22 mouse cellular contexts compared by ENCODE assay signal in genomic region chr16:36920410-36920809, GRCm38 (mm10). TPM values are rescaled to one million over a fixed set of nuclear protein-coding genes. Genes with fewer than 3 reads are reported as not detected.
DNase-seq lines count a peak whose midpoint lies in the region; ATAC-seq and TF ChIP-seq lines count a peak whose summit lies in the region.
"Had no signal": no experiment of that assay in that cellular context is flagged by ENCODE, and none has a peak within 500 bp of the region (broad histone marks: within the 10 kb centered on the region; RNA-seq: fewer than 3 reads in every experiment).

No protein-coding gene starts in this region.

- no peak for TF ChIP-seq RAD21 in CH12.LX (IDR thresholded peaks at IDR 0.05; ENCODE audit: low read depth, low read length)

- no peak overlapping the region for H3K4me3 ChIP-seq in CH12.LX (replicated peaks in 1 of 3; ENCODE audit: low read depth in 2 of 3, low read length in 2 of 3, poor library complexity in 1 of 3)
- H3K4me3 ChIP-seq in stomach, postnatal 0 days (ENCODE audit: low read depth, low read length) = no peak overlapping the region
- H3K4me3 ChIP-seq: embryonic facial prominence, embryonic 13.5 days; forebrain, embryonic 12.5 days; heart, embryonic 12.5 days; hindbrain, embryonic 15.5 days had no signal

- 0 out of 2 replicates have a peak, but pooled peaks have one; percentile 39 for ATAC-seq in common myeloid progenitor, adult 5-6 weeks (replicated peaks; ENCODE audit: low read depth, poor library complexity, severe bottlenecking)
- no peak for ATAC-seq in stomach, postnatal 0 days (ENCODE audit: low FRiP score, low TSS enrichment)
- ATAC-seq: CD4-positive, CD25-positive, alpha-beta regulatory T cell, adult 4 months; forebrain, embryonic 16.5 days; inflammation-experienced regulatory T-cells, adult 6 months; intestine, postnatal 0 days had no signal

- dilution Hi-C loops in CH12.LX (cut with MboI; ENCODE audit: extremely low pct_ligation_motif_present, extremely low pct_unique_long_range_greater_than_20kb, low sequenced_read_pairs) = no loop called here

- peak overlapping the region; percentile 41; the same call in 1 of the 2 replicates for H3K9ac ChIP-seq in CH12.LX (ENCODE audit: insufficient read depth, low read depth)
- no peak overlapping the region for H3K9ac ChIP-seq in stomach, postnatal 0 days (ENCODE audit: low read length)
- H3K9ac ChIP-seq: embryonic facial prominence, embryonic 13.5 days; forebrain, embryonic 12.5 days; heart, embryonic 12.5 days; hindbrain, embryonic 15.5 days had no signal

- H3K36me3 ChIP-seq in CH12.LX (replicated peaks in 1 of 2; ENCODE audit: control insufficient read depth in 1 of 2, insufficient read depth in 1 of 2, low read length in 1 of 2) = peaks cover 45 to 87% of the 10 kb centered on the region in 2 experiments
- H3K36me3 ChIP-seq in splenic B cell, adult 2 months (ENCODE audit: control insufficient read depth, insufficient read depth, low read length, poor library complexity, severe bottlenecking) = peaks cover 4% of the 10 kb centered on the region; the same call in 1 of the 2 replicates
- peaks cover 20% of the 10 kb centered on the region for H3K36me3 ChIP-seq in stomach, postnatal 0 days (ENCODE audit: control insufficient read depth, insufficient read depth, low read length)

- peak overlapping the region; percentile 32 for H3K4me2 ChIP-seq in CH12.LX (ENCODE audit: insufficient read depth, low read depth, poor library complexity, severe bottlenecking)
- no peak overlapping the region for H3K4me2 ChIP-seq in stomach, postnatal 0 days (replicated peaks; ENCODE audit: low read depth)
- H3K4me2 ChIP-seq: embryonic facial prominence, embryonic 13.5 days; forebrain, embryonic 12.5 days; heart, embryonic 12.5 days; hindbrain, embryonic 15.5 days had no signal

- WGBS in stomach, postnatal 0 days = 84% methylated on average over 3 of the region's 3 CpGs

- H3K4me1 ChIP-seq in CH12.LX (ENCODE audit: control insufficient read depth in 1 of 2, insufficient read depth in 2 of 2) = peaks cover 21 to 69% of the 10 kb centered on the region in 2 experiments
- no peaks in the 10 kb centered on the region for H3K4me1 ChIP-seq in stomach, postnatal 0 days (replicated peaks; ENCODE audit: control insufficient read depth, insufficient read depth)
- H3K4me1 ChIP-seq: embryonic facial prominence, embryonic 13.5 days; forebrain, embryonic 12.5 days; heart, embryonic 12.5 days; hindbrain, embryonic 15.5 days had no signal

- peaks cover 12% of the 10 kb centered on the region for H3K79me2 ChIP-seq in CH12.LX (replicated peaks; ENCODE audit: control insufficient read depth, extremely low read depth, insufficient read depth, poor library complexity, severe bottlenecking)

- TF ChIP-seq EP300 in CH12.LX (IDR thresholded peaks at IDR 0.05; ENCODE audit: low read length) = peak; percentile 99
- TF ChIP-seq EP300 in stomach, postnatal 0 days (optimal IDR thresholded peaks at IDR 0.05) = no peak

- TF ChIP-seq POLR2A in CH12.LX (IDR thresholded peaks at IDR 0.05; ENCODE audit: low read depth, low read length) = no peak

- DNase-seq in 416B (ENCODE audit: low read depth) (peak; percentile 53), CH12.LX (ENCODE audit: extremely low read depth) (peak; percentile 74)
- DNase-seq in splenic B cell, adult 2 months (ENCODE audit: low read depth, low spot score) = peak; percentile 40
- DNase-seq in stomach, postnatal 0 days (ENCODE audit: low spot score) = no peak
- DNase-seq in layer of hippocampus, adult 9-11 months = no peak
- DNase-seq: adrenal gland, adult 2 months; adrenal gland, postnatal 25 days; B cell, adult 2 months; cerebellum, adult 11 months; cerebellum, adult 8-10 months; cerebellum, postnatal 14 days; gastrocnemius, postnatal 14 days; heart, adult 18-20 months had no signal

- H3K27me3 ChIP-seq in CH12.LX (replicated peaks) = no peaks in the 10 kb centered on the region
- H3K27me3 ChIP-seq in splenic B cell, adult 2 months (ENCODE audit: control insufficient read depth, insufficient read depth, low read length, poor library complexity, severe bottlenecking) = no peaks in the 10 kb centered on the region
- H3K27me3 ChIP-seq in stomach, postnatal 0 days (ENCODE audit: control insufficient read depth, insufficient read depth, low read length) = no peaks in the 10 kb centered on the region
- H3K27me3 ChIP-seq: embryonic facial prominence, embryonic 13.5 days; forebrain, embryonic 12.5 days; heart, embryonic 12.5 days; hindbrain, embryonic 15.5 days had no signal

- no peak for TF ChIP-seq CTCF in CH12.LX (conservative IDR thresholded peaks at IDR 0.05 in 1 of 2, IDR thresholded peaks at IDR 0.05 in 1 of 2; ENCODE audit: low read depth in 2 of 2, low read length in 2 of 2)
- no peak for TF ChIP-seq CTCF in stomach, postnatal 0 days (IDR thresholded peaks at IDR 0.05; ENCODE audit: low read depth)

- H3K9me3 ChIP-seq in CH12.LX (replicated peaks; ENCODE audit: low read length) = no peaks in the 10 kb centered on the region
- no peaks in the 10 kb centered on the region for H3K9me3 ChIP-seq in stomach, postnatal 0 days (ENCODE audit: control insufficient read depth, low read length)
- H3K9me3 ChIP-seq: embryonic facial prominence, embryonic 13.5 days; forebrain, embryonic 12.5 days; heart, embryonic 12.5 days; hindbrain, embryonic 15.5 days had no signal

- in situ Hi-C loops in CH12.LX (cut with MboI; ENCODE audit: low pct_ligation_motif_present, low pct_unique_long_range_greater_than_20kb, low sequenced_read_pairs) = no loop called here

- H3K27ac ChIP-seq in CH12.LX (ENCODE audit: insufficient read depth, low read depth) = peak overlapping the region; percentile 57
- H3K27ac ChIP-seq in stomach, postnatal 0 days (replicated peaks) = no peak overlapping the region
- H3K27ac ChIP-seq: embryonic facial prominence, embryonic 13.5 days; forebrain, embryonic 12.5 days; hindbrain, embryonic 15.5 days had no signal

TF ChIP-seq in CH12.LX, 34 proteins besides CTCF, POLR2A, EP300 and RAD21 (continues in another document):
- TF ChIP-seq CHD2 (IDR thresholded peaks at IDR 0.05; ENCODE audit: low read length) (0 out of 2 replicates have a peak, but pooled peaks have one; percentile 28), TBP (conservative IDR thresholded peaks at IDR 0.05; ENCODE audit: low read depth, low read length) (no peak), E2F4 (IDR thresholded peaks at IDR 0.05; ENCODE audit: insufficient replicate concordance, low read depth, low read length) (no peak), MYC (IDR thresholded peaks at IDR 0.05; ENCODE audit: low read depth, low read length) (peak; percentile 37; the same call in 1 of the 2 replicates), USF1 (IDR thresholded peaks at IDR 0.05; ENCODE audit: low read depth, low read length) (no peak), ETS1 (conservative IDR thresholded peaks at IDR 0.05; ENCODE audit: low read depth, low read length) (peak; percentile 68), MXI1 (IDR thresholded peaks at IDR 0.05; ENCODE audit: low read depth, low read length) (peak; percentile 9; the same call in 1 of the 2 replicates), ZNF384 (IDR thresholded peaks at IDR 0.05; ENCODE audit: low read depth, low read length) (peak; percentile 96), IRF4 (IDR thresholded peaks at IDR 0.05; ENCODE audit: low read depth, low read length) (peak; percentile 92), MEF2A (IDR thresholded peaks at IDR 0.05; ENCODE audit: borderline replicate concordance, low read depth, low read length) (0 out of 2 replicates have a peak, but pooled peaks have one; percentile 38), JUN (IDR thresholded peaks at IDR 0.05; ENCODE audit: insufficient read depth, low read depth, low read length) (0 out of 2 replicates have a peak, but pooled peaks have one; percentile 47), USF2 (conservative IDR thresholded peaks at IDR 0.05; ENCODE audit: low read depth, low read length) (no peak), SIN3A (IDR thresholded peaks at IDR 0.05; ENCODE audit: low read length) (peak; percentile 20; the same call in 1 of the 2 replicates), RCOR1 (conservative IDR thresholded peaks at IDR 0.05; ENCODE audit: low read depth, low read length) (no peak), JUND (conservative IDR thresholded peaks at IDR 0.05; ENCODE audit: low read depth, low read length) (peak; percentile 45; the same call in 1 of the 2 replicates), PAX5 (IDR thresholded peaks at IDR 0.05; ENCODE audit: low read length) (no peak), HCFC1 (IDR thresholded peaks at IDR 0.05; ENCODE audit: low read depth, low read length) (no peak), NELFE (IDR thresholded peaks at IDR 0.05; ENCODE audit: low read depth, low read length) (no peak), BHLHE40 (IDR thresholded peaks at IDR 0.05; ENCODE audit: low read depth, low read length) (peak; percentile 44), ZC3H11A (IDR thresholded peaks at IDR 0.05; ENCODE audit: low read depth, low read length) (no peak), UBTF (IDR thresholded peaks at IDR 0.05; ENCODE audit: low read depth, low read length) (no peak), TCF12 (IDR thresholded peaks at IDR 0.05; ENCODE audit: low read depth, low read length) (peak; percentile 23; the same call in 1 of the 2 replicates), CHD1 (IDR thresholded peaks at IDR 0.05; ENCODE audit: low read depth, low read length) (no peak), MAZ (IDR thresholded peaks at IDR 0.05; ENCODE audit: low read depth, low read length) (no peak), ZMIZ1 (IDR thresholded peaks at IDR 0.05; ENCODE audit: low read depth, low read length) (no peak), MAX (IDR thresholded peaks at IDR 0.05; ENCODE audit: low read length) (no peak)

RNA-seq across cellular contexts. Expression of gene Hcls1, which starts 14.4 kb away (rescaled TPM):
- total RNA-seq in CH12.LX (2012; rRNA removed) (302 and 332 TPM in 2 replicates), CH12.LX (2014; rRNA removed) (206 and 222 TPM in 2 replicates)
- 537 and 750 TPM in 2 replicates for polyA plus RNA-seq in CH12.LX (2012; ENCODE audit: insufficient read length, low read depth)
- 137 and 146 TPM in 2 replicates for total RNA-seq in common myeloid progenitor, adult 5-6 weeks (2017)
- 3.0 and 3.7 TPM in 2 replicates for polyA plus RNA-seq in stomach, postnatal 0 days (2015; fragmentation: Nextera tagmentation; extraction: Ambion mirVana)

RNA-seq across cellular contexts. Expression of gene Golgb1, which starts 45.5 kb away (rescaled TPM):
- total RNA-seq in CH12.LX (2012; rRNA removed) (69.8 and 96.8 TPM in 2 replicates), CH12.LX (2014; rRNA removed) (65.6 and 66.7 TPM in 2 replicates)
- polyA plus RNA-seq in CH12.LX (2012; ENCODE audit: insufficient read length, low read depth) = 75.9 and 112 TPM in 2 replicates
- 44.5 and 58.3 TPM in 2 replicates for total RNA-seq in common myeloid progenitor, adult 5-6 weeks (2017)
- 88.5 and 100 TPM in 2 replicates for polyA plus RNA-seq in stomach, postnatal 0 days (2015; fragmentation: Nextera tagmentation; extraction: Ambion mirVana)

RNA-seq across cellular contexts. Expression of gene Eaf2, which starts 45.6 kb away (rescaled TPM):
- total RNA-seq in CH12.LX (2012; rRNA removed) (7.4 and 8.1 TPM in 2 replicates), CH12.LX (2014; rRNA removed) (5.0 and 7.1 TPM in 2 replicates)
- polyA plus RNA-seq in CH12.LX (2012; ENCODE audit: insufficient read length, low read depth) = 3.5 and 5.5 TPM in 2 replicates
- not detected in 2 replicates for total RNA-seq in common myeloid progenitor, adult 5-6 weeks (2017)
- polyA plus RNA-seq in stomach, postnatal 0 days (2015; fragmentation: Nextera tagmentation; extraction: Ambion mirVana) = 3.1 and 4.7 TPM in 2 replicates
- polyA plus RNA-seq: adrenal gland, adult 2 months had no signal

Comparison
In these comparisons a context has a peak if more than half of its experiments do, and no peak if none do; other contexts are left out.
1. DNase-seq: peak in 416B (single experiment), CH12.LX (single experiment) and splenic B cell, adult 2 months (single experiment); none in stomach, postnatal 0 days (single experiment) and layer of hippocampus, adult 9-11 months (single experiment).